Mouse (Mus musculus) kidney, adult 2 months (tissue): ENCODE measurements around the gene Nutm1.

Source experiments
- CTCF ChIP-seq: fragments of 200-500 bp; conservative IDR thresholded peaks from 2 replicates; pipeline ENCODE4 v1.5.1; 2011; ENCODE audit warnings: low read depth, mild to moderate bottlenecking, control low read depth, low read length, moderate library complexity, mixed read lengths; ENCODE audit not compliant: insufficient read depth, insufficient read length
- POLR2A ChIP-seq: fragments of 200-500 bp; IDR thresholded peaks from one replicate; pipeline ENCODE4 v1.6.1; 2011; ENCODE audit warnings: low read depth, low read length, control low read depth

- TF ChIP-seq CTCF (no peak), POLR2A (no peak)
Measured at GRCm38 (mm10) chr2:112296211-112296610, 37.1 kb upstream of the Nutm1 start.
